Mouse (Mus musculus) bone marrow, adult 2 months (tissue): ENCODE data around the gene Vps54. TPM values are rescaled to one million over a fixed set of nuclear protein-coding genes. Genes with fewer than 3 reads are reported as not detected.
"Not testable (repeated sequence)": the region's sequence is repeated elsewhere in the genome, so short reads cannot be mapped to it uniquely, and the experiment has no call there.

Source experiments
- H3K27ac ChIP-seq: fragments of 200-500 bp; 2 replicates; pipeline ENCODE4 v1.5.1; 2012; ENCODE audit warnings: low read depth, mild to moderate bottlenecking, control low read depth, inconsistent platforms, low read length; ENCODE audit not compliant: control insufficient read depth, poor library complexity, insufficient read depth
- H3K4me1 ChIP-seq: fragments of 200-500 bp; 2 replicates; pipeline ENCODE4 v1.6.1; 2011; ENCODE audit warnings: low read length; ENCODE audit not compliant: control insufficient read depth, insufficient read depth
- H3K4me3 ChIP-seq: fragments of 200-500 bp; replicated peaks from 2 replicates; pipeline ENCODE3; 2011; ENCODE audit warnings: mild to moderate bottlenecking, low read depth, low read length, control low read depth; ENCODE audit not compliant: control insufficient read depth
- CTCF ChIP-seq: fragments of 200-500 bp; IDR thresholded peaks from 2 replicates; pipeline ENCODE4 v1.5.1; 2011; ENCODE audit warnings: low read length, control low read depth; ENCODE audit not compliant: control insufficient read depth, insufficient read depth
- POLR2A ChIP-seq: fragments of 200-500 bp; IDR thresholded peaks from 2 replicates; pipeline ENCODE4 v1.6.1; 2011; ENCODE audit warnings: low read depth, mild to moderate bottlenecking, control low read depth, low read length, borderline replicate concordance; ENCODE audit not compliant: control insufficient read depth
- WGBS: fragments of 180-500 bp; shearing (Covaris S2); methylation state at CpG from one replicate; pipeline ENCODE4 v1.1.7; 2018; 5-methylcytosine and 5-hydroxymethylcytosine counted together
- polyA plus RNA-seq: library from polyadenylated mRNA; stranded (reverse); fragments of >200 nt; gene quantifications from 2 replicates; pipeline ENCODE4 v1.2.4, GENCODE M21; 2011; ENCODE audit warnings: low replicate concordance; ENCODE audit not compliant: missing spikeins, insufficient read depth, insufficient read length

Vps54 gene
- 15.8 and 19.5 TPM in 2 replicates for polyA plus RNA-seq

DNA sequence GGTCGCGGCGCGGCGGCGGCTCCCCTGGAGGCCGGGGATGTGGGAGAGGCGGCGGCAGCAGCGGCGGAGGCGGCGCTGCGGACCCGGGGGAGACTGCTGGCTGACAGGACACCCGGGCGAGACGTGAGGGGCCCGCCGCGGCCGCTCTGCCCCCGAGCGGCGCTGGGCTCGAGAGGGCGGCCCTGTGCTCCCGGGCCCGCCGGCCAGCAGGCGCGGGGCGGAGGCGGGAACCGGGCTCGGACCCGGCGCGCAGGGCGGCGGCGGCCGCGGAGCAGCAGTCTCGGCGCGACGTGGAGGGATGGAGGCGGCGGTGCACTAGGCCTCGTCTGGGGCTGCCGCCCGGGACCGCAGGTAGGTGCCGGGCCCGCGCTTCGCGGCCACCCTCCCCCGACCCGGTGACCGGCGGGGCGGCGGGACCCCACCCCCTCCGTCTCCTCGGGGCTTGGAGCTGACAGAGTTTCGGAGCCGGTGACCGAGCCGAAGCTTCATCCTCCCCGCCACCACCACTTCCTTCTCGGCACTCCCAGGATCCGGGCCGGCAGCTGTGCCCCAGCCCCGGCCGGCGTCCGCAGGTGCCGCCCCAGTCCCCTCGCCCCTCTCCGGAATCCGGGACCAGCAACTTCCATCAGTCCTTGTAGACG is at the start of gene Vps54:
Gene Vps54, plus strand, starts transcription at position 261 of the 641 bp plus-strand sequence.
- Histone ChIP-seq H3K27ac (peak within 1 kb of the TSS; percentile 98), H3K4me3 (peak within 1 kb of the TSS; percentile 91), H3K4me1 (peaks cover 1% of the 10 kb centered on the region; the same call in 1 of the 2 replicates)
- peak; percentile 49; the same call in 1 of the 2 replicates for TF ChIP-seq POLR2A
- TF ChIP-seq CTCF, result no peak
- WGBS, result 3% methylated on average over 81 of the region's 84 CpGs

DNA sequence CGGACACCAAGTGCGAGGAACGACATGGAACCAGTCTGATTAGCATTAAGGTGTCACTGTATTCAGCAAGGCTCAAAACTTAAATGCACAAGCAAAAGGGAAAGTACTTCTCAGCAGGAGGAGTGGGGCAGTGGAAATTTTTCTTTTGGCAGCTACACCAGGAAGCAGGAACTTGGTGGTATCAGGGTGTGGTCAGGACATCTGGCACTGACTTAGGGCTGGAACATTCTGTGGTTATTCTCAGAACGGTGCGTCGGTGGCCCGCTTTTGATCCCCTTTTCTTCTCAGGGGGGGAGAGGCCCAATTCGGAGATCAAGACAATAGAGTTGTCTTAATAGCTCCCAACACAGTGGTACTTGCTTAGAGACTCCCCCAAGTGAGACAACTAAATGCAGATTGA is 47.3 kb upstream of the Vps54 start:
- not testable (repeated sequence) for H3K4me1 ChIP-seq, H3K27ac ChIP-seq, H3K4me3 ChIP-seq
- 63% methylated on average over 8 of the region's 8 CpGs for WGBS

DNA sequence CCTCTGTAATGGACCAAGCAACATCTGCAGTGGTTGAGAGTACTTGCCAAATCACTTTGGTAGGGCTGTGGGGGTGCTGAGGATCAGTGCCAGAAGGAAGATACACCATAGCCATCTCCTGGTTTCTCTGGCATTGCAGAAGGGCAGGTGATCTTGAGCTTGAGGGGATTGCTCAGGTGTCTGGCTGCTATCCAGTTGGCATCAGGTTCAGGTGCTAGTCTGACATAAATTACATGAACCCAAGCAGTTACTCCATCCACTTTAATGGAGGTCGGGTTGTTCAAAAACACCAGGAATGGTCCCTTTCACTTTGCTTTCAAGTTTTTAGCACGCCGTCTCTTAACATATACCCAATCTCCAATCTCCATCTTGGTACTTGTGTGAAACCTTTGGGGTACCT is 44.2 kb upstream of the Vps54 start:
- 83% methylated on average over 3 of the region's 3 CpGs for WGBS
- no peaks in the 10 kb centered on the region for H3K4me1 ChIP-seq
- H3K27ac ChIP-seq, result no peak overlapping the region
- H3K4me3 ChIP-seq, result no peak overlapping the region
- TF ChIP-seq POLR2A (no peak), CTCF (no peak)

DNA sequence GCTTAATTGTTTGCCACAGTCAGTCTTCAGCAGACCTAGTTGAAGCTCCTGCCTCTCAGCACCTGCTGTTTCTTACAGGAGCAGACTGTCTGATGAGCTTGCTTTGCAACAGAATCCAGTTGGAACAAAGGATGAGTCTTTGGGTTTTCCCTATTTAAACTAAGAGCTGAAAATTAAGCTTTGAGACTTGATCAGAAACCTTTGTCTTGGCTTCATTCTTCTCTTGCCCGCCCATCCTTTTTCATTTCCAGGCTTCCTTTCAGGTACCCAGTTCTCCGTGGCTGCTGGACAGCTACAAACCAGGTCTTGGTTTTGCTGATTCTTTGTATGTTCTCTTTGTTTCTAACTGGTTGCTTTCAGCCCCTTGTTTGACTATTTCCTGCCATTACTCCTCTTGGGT is 30.0 kb upstream of the Vps54 start:
- no peak for TF ChIP-seq POLR2A
- TF ChIP-seq CTCF, result no peak
- Histone ChIP-seq H3K27ac (no peak overlapping the region), H3K4me3 (no peak overlapping the region), H3K4me1 (no peaks in the 10 kb centered on the region)
- 85% methylated on average over 2 of the region's 2 CpGs for WGBS

DNA sequence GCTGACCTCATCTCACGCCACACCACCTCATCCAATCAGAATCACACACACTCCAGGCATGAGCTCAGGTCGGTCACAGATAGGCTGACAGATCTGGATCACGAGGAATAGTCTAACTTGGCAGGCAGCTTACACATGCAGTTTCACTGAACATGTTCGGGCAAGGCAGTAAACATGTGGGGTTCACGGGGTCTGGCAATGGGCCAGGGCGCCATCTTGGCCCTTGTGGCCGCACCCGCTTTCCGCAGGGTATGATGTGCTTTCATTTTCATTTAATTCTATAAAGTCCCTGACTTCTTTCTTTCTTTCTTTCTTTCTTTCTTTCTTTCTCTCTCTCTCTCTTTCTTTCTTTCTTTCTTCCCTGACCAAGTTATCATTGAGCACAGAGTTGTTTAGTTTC is 29.4 kb upstream of the Vps54 start:
- H3K4me1 ChIP-seq, H3K4me3 ChIP-seq, H3K27ac ChIP-seq: not testable (repeated sequence)
- WGBS, result 85% methylated on average over 9 of the region's 9 CpGs

DNA sequence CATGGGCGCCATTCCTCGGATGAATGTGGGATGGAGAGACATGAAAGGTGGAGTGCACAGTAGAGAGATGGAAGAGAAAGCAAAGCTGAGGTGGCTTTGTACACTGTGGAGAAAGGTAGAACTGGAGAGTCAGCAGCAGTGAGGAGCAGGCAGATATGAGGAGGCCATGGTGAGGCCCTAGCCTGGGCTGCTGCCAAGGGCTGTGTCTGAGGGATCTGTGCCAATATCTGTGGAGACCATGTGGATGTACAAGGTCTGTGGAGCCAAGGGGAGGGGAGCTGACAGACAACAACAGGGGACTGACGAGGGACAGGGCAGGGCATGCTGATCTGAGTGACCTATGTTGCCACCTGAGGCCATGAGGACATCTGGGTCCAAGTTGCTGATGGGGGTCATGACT is 21.7 kb upstream of the Vps54 start:
- TF ChIP-seq POLR2A (no peak), CTCF (no peak)
- 76% methylated on average over 3 of the region's 3 CpGs for WGBS
- Histone ChIP-seq H3K4me1 (no peaks in the 10 kb centered on the region), H3K4me3 (no peak overlapping the region), H3K27ac (no peak overlapping the region)

DNA sequence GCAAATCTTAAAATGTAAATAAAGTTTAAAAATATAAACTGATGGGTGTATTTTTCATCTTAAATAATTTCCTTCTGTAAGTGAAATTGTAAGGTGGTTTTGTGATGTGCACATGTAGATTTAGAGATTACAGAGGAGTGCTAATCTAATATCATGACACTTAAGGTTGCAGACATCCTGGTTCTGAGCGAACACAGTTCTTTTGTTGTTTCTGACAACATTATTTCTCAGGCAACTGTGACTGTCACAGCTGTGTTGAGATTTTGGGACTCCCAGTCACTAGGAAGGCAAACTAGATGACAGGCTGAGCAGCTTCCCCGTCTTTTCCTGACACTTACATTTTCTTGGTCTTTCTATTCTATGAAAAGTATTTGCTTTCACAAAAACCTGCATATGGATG is 19.8 kb upstream of the Vps54 start:
- 78% methylated on average over 2 of the region's 2 CpGs for WGBS
- TF ChIP-seq CTCF, result no peak
- TF ChIP-seq POLR2A, result no peak
- Histone ChIP-seq H3K4me3 (no peak overlapping the region), H3K27ac (no peak overlapping the region), H3K4me1 (peaks cover 3% of the 10 kb centered on the region)

DNA sequence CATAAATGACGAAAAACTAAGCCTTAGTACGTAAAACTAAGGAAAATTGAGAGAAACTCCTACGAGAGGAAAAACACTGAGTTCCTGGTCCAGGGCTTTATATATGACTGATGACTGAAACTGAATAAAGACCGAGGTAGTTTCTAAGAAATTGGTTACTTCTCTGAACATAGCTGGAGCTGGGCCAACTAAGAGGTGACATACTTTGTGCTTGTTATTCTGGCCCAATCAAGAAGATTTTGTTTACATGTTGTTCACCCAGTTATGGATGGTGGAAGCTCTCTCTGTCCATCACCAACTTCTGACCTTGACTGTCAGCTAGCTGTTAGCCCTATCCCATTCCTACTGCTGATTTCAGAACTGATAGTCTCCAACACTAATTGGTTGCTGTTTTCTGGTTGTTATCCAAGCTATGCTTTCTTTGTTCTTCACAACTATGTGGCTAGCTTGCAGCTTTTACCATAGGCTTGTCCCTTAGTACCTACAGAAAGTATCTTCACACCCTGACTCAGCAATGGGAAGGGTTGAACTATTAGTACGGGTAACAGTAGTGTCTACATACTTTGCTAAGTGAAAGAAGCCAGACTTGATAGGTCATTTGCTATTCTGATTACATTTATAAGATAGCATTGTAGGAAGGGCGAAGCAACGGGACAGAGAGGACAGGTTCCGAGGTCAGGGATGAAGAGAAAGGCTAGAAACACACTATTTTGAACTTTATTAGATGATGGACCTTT is 19.1 kb upstream of the Vps54 start:
- WGBS, result 82% methylated on average over 8 of the region's 8 CpGs
- Histone ChIP-seq H3K27ac (no peak overlapping the region), H3K4me3 (no peak overlapping the region), H3K4me1 (peaks cover 4% of the 10 kb centered on the region)
- TF ChIP-seq POLR2A, result no peak

DNA sequence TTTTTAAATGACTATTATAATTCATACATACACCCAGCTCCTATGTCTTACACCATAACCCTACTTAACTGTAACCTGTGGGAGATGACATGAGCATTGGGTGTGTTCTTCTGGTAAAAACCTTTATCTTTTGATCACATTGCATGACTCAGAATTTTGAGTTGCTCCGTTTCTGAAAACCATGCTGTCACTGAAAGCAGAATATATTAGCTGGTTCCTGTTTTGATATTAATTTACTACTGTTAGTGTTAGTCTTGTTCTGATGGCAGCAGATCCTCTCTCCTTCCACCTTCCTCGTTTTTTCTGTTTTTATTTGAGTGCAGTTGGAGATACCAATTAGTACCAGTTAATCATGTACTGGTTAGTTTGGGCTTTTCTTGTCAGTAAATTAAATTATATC is 18.3 kb upstream of the Vps54 start:
- no peak overlapping the region for H3K4me3 ChIP-seq
- 13% methylated on average over 2 of the region's 2 CpGs for WGBS
- peaks cover 4% of the 10 kb centered on the region for H3K4me1 ChIP-seq
- no peak overlapping the region for H3K27ac ChIP-seq
- TF ChIP-seq CTCF (no peak), POLR2A (no peak)
